ENCODE assay signal across 10 mouse cellular contexts in genomic region chr9:64024976-64025375, GRCm38 (mm10). TPM values are rescaled to one million over a fixed set of nuclear protein-coding genes. Genes with fewer than 3 reads are reported as not detected.
DNase-seq lines count a peak whose midpoint lies in the region; ATAC-seq and TF ChIP-seq lines count a peak whose summit lies in the region.
"Had no signal": no experiment of that assay in that cellular context is flagged by ENCODE, and none has a peak within 500 bp of the region (broad histone marks: within the 10 kb centered on the region; RNA-seq: fewer than 3 reads in every experiment).

No protein-coding gene starts in this region.

- H3K9me3 ChIP-seq in forebrain, postnatal 0 days (ENCODE audit: low read length): no peaks in the 10 kb centered on the region
- no peaks in the 10 kb centered on the region for H3K9me3 ChIP-seq in forebrain, embryonic 15.5 days
- H3K9me3 ChIP-seq in megakaryocyte, embryonic 14.5 days: no peaks in the 10 kb centered on the region
- H3K9me3 ChIP-seq in intestine, embryonic 15.5 days: no peaks in the 10 kb centered on the region
- H3K9me3 ChIP-seq: forebrain, embryonic 13.5 days had no signal

- whole genome bisulfite sequencing in forebrain, postnatal 0 days: 22% methylated on average over 2 of the region's 2 CpGs
- WGBS in forebrain, embryonic 15.5 days: 41% methylated on average over 2 of the region's 2 CpGs
- 28% methylated on average over 2 of the region's 2 CpGs for WGBS in intestine, embryonic 15.5 days
- 5% methylated on average over 2 of the region's 2 CpGs for WGBS in small intestine, adult 2 months

- H3K9ac ChIP-seq in forebrain, postnatal 0 days: no peak overlapping the region
- H3K9ac ChIP-seq in forebrain, embryonic 15.5 days (replicated peaks): no peak overlapping the region
- no peak overlapping the region for H3K9ac ChIP-seq in intestine, embryonic 15.5 days
- H3K9ac ChIP-seq: forebrain, embryonic 13.5 days had no signal

- peak; percentile 23; the same call in 1 of the 2 replicates for TF ChIP-seq CTCF in forebrain, postnatal 0 days (IDR thresholded peaks at IDR 0.05; ENCODE audit: low read depth)
- TF ChIP-seq CTCF in small intestine, adult 2 months (IDR thresholded peaks at IDR 0.05; ENCODE audit: extremely low read depth, insufficient read length, insufficient replicate concordance, low read depth, low read length): peak; percentile 50; the same call in 1 of the 2 replicates

- H3K4me1 ChIP-seq in forebrain, postnatal 0 days (ENCODE audit: insufficient read depth): peaks cover 17% of the 10 kb centered on the region; the same call in 1 of the 2 replicates
- peaks cover 36% of the 10 kb centered on the region for H3K4me1 ChIP-seq in forebrain, embryonic 15.5 days
- H3K4me1 ChIP-seq in megakaryocyte, embryonic 14.5 days: peaks cover 79% of the 10 kb centered on the region
- peaks cover 15% of the 10 kb centered on the region; the same call in 1 of the 2 replicates for H3K4me1 ChIP-seq in intestine, embryonic 15.5 days (replicated peaks)
- H3K4me1 ChIP-seq in small intestine, adult 2 months (ENCODE audit: control insufficient read depth, insufficient read depth, insufficient read length, low read length): peaks cover 13% of the 10 kb centered on the region; the same call in 1 of the 2 replicates

- H3K36me3 ChIP-seq in forebrain, postnatal 0 days (ENCODE audit: insufficient read depth): no peaks in the 10 kb centered on the region
- no peaks in the 10 kb centered on the region for H3K36me3 ChIP-seq in forebrain, embryonic 15.5 days
- no peaks in the 10 kb centered on the region for H3K36me3 ChIP-seq in megakaryocyte, embryonic 14.5 days (replicated peaks; ENCODE audit: low read length)
- no peaks in the 10 kb centered on the region for H3K36me3 ChIP-seq in intestine, embryonic 15.5 days
- no peaks in the 10 kb centered on the region for H3K36me3 ChIP-seq in small intestine, adult 2 months (ENCODE audit: control insufficient read depth, insufficient read depth, low read length)

- DNase-seq in forebrain, postnatal 0 days: no peak
- DNase-seq in retina, postnatal 1 day: no peak
- no peak for DNase-seq in right cerebral cortex, postnatal 14 days
- DNase-seq: layer of hippocampus, postnatal 36 days had no signal

- no peak for ATAC-seq in forebrain, postnatal 0 days
- ATAC-seq in forebrain, embryonic 15.5 days (replicated peaks): no peak
- no peak for ATAC-seq in megakaryocyte, adult 5-6 weeks (ENCODE audit: poor library complexity, severe bottlenecking)
- no peak for ATAC-seq in intestine, embryonic 15.5 days
- ATAC-seq: forebrain, embryonic 13.5 days had no signal

- H3K4me2 ChIP-seq in forebrain, postnatal 0 days (ENCODE audit: low read depth): no peak overlapping the region
- no peak overlapping the region for H3K4me2 ChIP-seq in forebrain, embryonic 15.5 days (replicated peaks)
- no peak overlapping the region for H3K4me2 ChIP-seq in intestine, embryonic 15.5 days (replicated peaks)
- H3K4me2 ChIP-seq: forebrain, embryonic 13.5 days had no signal

- no peak overlapping the region for H3K27ac ChIP-seq in forebrain, postnatal 0 days (ENCODE audit: low read depth, low read length)
- H3K27ac ChIP-seq in forebrain, embryonic 15.5 days (replicated peaks): no peak overlapping the region
- H3K27ac ChIP-seq in intestine, embryonic 15.5 days: peak overlapping the region; percentile 28; the same call in 1 of the 2 replicates
- H3K27ac ChIP-seq in small intestine, adult 2 months (ENCODE audit: insufficient read depth, low read depth, low read length): no peak overlapping the region
- H3K27ac ChIP-seq: forebrain, embryonic 13.5 days had no signal

- no peak overlapping the region for H3K4me3 ChIP-seq in forebrain, postnatal 0 days (ENCODE audit: low read depth, low read length)
- no peak overlapping the region for H3K4me3 ChIP-seq in forebrain, embryonic 15.5 days
- H3K4me3 ChIP-seq in megakaryocyte, embryonic 14.5 days (replicated peaks): peak overlapping the region; percentile 30
- H3K4me3 ChIP-seq in intestine, embryonic 15.5 days (replicated peaks): no peak overlapping the region
- H3K4me3 ChIP-seq in small intestine, adult 2 months (ENCODE audit: low read depth, low read length): no peak overlapping the region
- H3K4me3 ChIP-seq: forebrain, embryonic 13.5 days had no signal

- H3K27me3 ChIP-seq in forebrain, postnatal 0 days (ENCODE audit: insufficient read depth, low read length): peaks cover 14% of the 10 kb centered on the region; the same call in 1 of the 2 replicates
- peaks cover 4% of the 10 kb centered on the region; the same call in 1 of the 2 replicates for H3K27me3 ChIP-seq in forebrain, embryonic 15.5 days
- peaks cover 14% of the 10 kb centered on the region for H3K27me3 ChIP-seq in megakaryocyte, embryonic 14.5 days (replicated peaks)
- no peaks in the 10 kb centered on the region for H3K27me3 ChIP-seq in intestine, embryonic 15.5 days (replicated peaks)
- no peaks in the 10 kb centered on the region for H3K27me3 ChIP-seq in small intestine, adult 2 months (ENCODE audit: control insufficient read depth, insufficient read depth, low read length)

- TF ChIP-seq POLR2A in small intestine, adult 2 months (IDR thresholded peaks at IDR 0.05; ENCODE audit: low read depth, low read length): no peak

RNA-seq across cellular contexts. Expression of gene Smad6, which starts 3.1 kb away (rescaled TPM):
- total RNA-seq in forebrain, postnatal 0 days (2014; rRNA removed): 4.5 and 7.5 TPM in 2 replicates
- 1.4 and 1.5 TPM in 2 replicates for polyA plus RNA-seq in forebrain, postnatal 0 days (2015; fragmentation: Nextera tagmentation; extraction: Ambion mirVana)
- polyA plus RNA-seq in forebrain, embryonic 15.5 days (2015; fragmentation: Nextera tagmentation; extraction: Ambion mirVana): 2.0 and 2.4 TPM in 2 replicates
- 19.3 and 52.2 TPM in 2 replicates for polyA plus RNA-seq in megakaryocyte, embryonic 14.5 days (2012; ENCODE audit: insufficient read depth, low replicate concordance)
- total RNA-seq in megakaryocyte, adult 5-6 weeks (2015): 0.52 and 0.96 TPM in 2 replicates
- 1.3 and 1.7 TPM in 2 replicates for total RNA-seq in megakaryocyte, adult 5-6 weeks (2017)
- polyA plus RNA-seq in intestine, embryonic 15.5 days (2015; fragmentation: Nextera tagmentation; extraction: Ambion mirVana): 11.9 and 13.0 TPM in 2 replicates
- polyA plus RNA-seq in small intestine, adult 2 months (2012; rRNA removed): 45.7 and 90.4 TPM in 2 replicates
